Mouse (Mus musculus) heart, adult 2 months (tissue): ENCODE measurements at regions not wholly inside any gene's neighbourhood (a gene's known extent, or its start where the extent isn't known, plus 50 kb on each side); places are given as distances from the start of the nearest gene placed in this dataset.

Source experiments
- CTCF ChIP-seq: fragments of 200-600 bp; IDR thresholded peaks from 2 replicates; pipeline ENCODE4 v1.8.1; 2022; ENCODE audit warnings: antibody characterized with exemption, mild to moderate bottlenecking, moderate library complexity
- EP300 ChIP-seq: fragments of 200-500 bp; IDR thresholded peaks from 2 replicates; pipeline ENCODE4 v1.6.1; 2011; ENCODE audit warnings: low read depth, low read length, control low read depth; ENCODE audit not compliant: insufficient read depth
- POLR2A ChIP-seq: fragments of 200-500 bp; IDR thresholded peaks from 2 replicates; pipeline ENCODE4 v1.6.1; 2011; ENCODE audit warnings: mild to moderate bottlenecking, low read depth, low read length, control low read depth; ENCODE audit not compliant: insufficient read depth

DNA sequence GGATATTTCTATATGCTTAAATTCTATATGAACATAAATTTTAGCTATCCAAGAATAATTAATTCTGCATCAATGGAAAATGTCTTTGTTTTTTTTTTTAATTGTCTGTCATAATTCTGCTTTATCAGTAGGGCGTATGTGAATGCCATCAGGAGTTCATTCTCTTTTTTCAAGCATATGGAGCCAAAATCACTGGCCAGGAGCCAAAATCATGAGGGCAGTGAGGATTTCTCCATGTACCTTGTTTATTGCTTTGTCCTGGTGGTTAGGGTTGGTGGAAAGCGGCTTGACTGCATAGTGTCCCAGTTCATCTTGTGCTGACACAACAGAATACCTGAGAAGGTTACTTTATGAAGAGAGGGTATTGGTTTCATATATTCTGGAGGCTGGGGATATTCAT, 243.9 kb downstream of the AI429214 start:
- TF ChIP-seq CTCF: no peak
- no peak for TF ChIP-seq POLR2A
- no peak for TF ChIP-seq EP300
